Mouse (Mus musculus): Measurements from ENCODE around the gene Gm3629.
"Not testable (repeated sequence)": the region's sequence is repeated elsewhere in the genome, so short reads cannot be mapped to it uniquely, and the experiment has no call there.

Gm3629 gene

DNA sequence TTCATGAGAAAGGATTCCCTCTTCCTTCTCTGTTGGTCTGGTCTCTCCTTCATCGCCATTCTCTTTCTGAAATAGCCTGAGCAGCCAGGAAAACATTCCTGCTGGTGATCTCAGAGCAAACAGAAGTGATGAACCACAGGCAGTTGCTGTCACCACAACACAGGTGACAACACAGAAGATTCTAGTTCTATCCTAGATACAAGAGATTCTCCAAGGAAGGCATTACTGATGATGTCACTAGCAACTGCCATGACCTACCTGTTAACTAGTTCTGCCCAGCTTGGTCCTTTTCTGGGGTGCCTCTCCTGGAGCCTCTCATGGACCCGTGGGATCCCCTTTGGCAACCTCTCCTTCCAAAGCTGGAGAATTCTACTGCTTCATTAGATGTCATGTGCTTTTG is at the start of gene Gm3629:
Gm3629 (minus strand) TSS at position 101 of the 400 bp plus-strand sequence.
- DNase-seq (ENCODE audit: low spot score) = not testable (repeated sequence)

DNA sequence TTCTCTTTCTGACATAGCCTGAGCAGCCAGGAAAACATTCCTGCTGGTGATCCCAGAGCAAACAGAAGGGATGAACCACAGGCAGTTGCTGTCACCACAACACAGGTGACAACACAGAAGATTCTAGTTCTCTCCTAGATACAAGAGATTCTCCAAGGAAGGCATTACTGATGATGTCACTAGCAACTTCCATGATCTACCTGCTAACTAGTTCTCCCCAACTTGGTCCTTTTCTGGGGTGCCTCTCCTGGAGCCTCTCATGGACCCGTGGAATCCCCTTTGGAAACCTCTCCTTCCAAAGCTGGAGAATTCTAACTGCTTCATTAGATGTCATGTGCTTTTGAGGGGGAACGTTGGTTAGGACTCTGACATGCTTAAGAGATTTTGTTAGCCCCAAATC is 31.9 kb upstream of the Gm3629 start, which contains the start of gene Gm3460:
Gm3460 (minus strand) TSS at position 101 of the 400 bp plus-strand sequence.
- DNase-seq (ENCODE audit: low spot score) = not testable (repeated sequence)

DNA sequence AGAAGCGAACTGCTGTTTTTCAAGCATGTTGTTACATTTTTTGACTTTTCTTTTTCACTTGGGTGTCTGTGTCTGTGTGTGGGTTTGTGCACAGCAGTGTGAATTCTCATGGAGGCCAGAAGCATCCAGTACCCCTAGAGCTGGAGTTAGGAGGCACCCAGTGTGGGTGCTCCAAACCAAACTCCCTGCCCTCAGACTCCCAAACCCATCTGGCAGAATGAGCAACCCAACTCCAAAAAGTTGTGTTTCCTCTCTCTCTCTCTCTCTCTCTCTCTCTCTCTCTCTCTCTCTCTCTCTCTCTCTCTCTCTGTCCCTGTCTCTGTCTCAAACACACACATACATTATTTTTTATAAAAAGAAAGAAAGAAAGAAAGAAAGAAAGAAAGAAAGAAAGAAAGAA is 16.0 kb upstream of the Gm3629 start:
- DNase-seq (ENCODE audit: low spot score) = not testable (repeated sequence)

DNA sequence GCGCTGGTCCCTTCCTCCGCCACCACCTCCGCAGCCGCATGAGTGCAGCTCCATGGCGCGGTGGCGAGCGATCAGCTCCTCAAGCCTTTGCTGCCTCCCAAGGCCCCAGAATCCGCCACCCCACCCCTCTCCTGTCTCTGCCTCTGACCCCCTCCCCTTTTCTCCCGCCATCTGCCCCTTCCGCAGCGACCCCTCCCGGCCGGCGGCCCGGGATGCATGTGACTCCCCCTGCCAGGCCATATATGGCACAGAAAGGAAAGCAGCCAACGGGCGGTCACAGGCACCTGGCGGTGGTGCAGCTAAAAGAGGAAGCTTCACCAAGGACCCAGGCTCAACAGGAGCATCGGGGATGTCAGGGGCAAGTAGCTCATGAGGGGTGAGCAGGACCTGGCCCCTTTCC is 14.6 kb upstream of the Gm3629 start:
- DNase-seq (ENCODE audit: low spot score) = not testable (repeated sequence)

DNA sequence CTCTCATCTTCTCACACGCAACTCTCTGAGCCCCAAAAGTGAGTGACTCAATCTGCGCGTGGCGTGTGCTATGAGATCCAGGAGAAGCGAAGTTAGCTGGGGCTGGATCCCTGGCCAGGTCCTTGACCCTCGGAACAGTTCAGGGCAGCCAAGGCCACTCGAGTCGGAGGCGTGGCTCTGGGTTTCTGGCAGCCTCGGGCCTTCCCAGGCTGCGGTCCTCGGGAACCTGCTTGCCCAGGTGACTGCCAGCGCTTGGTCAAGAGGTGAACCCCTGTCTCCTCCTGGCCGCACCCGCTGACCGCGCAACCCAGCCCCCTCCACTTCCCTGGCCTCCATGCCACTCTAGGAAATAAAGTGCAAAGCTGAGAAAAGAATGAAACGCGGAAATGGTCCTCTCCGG is 14.1 kb upstream of the Gm3629 start:
- DNase-seq (ENCODE audit: low spot score) = not testable (repeated sequence)

DNA sequence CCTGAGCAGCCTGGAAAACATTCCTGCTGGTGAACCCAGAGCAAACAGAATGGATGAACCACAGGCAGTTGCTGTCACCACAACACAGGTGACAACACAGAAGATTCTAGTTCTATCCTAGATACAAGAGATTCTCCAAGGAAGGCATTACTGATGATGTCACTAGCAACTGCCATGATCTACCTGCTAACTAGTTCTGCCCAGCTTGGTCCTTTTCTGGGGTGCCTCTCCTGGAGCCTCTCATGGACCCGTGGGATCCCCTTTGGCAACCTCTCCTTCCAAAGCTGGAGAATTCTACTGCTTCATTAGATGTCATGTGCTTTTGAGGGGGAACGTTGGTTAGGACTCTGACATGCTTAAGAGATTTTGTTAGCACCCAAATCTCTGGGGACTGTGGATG is 53.2 kb downstream of the Gm3629 start, which contains the start of gene Gm8356:
Gm8356 (minus strand) TSS at position 101 of the 400 bp plus-strand sequence.
- DNase-seq (ENCODE audit: low spot score) = not testable (repeated sequence)

Data from c-Kit-positive CD71-positive TER-119-positive erythroid progenitor cells, embryonic 14.5 days (primary cell).